Mouse (Mus musculus): ENCODE measurements around the gene Cfdp1.

DNA sequence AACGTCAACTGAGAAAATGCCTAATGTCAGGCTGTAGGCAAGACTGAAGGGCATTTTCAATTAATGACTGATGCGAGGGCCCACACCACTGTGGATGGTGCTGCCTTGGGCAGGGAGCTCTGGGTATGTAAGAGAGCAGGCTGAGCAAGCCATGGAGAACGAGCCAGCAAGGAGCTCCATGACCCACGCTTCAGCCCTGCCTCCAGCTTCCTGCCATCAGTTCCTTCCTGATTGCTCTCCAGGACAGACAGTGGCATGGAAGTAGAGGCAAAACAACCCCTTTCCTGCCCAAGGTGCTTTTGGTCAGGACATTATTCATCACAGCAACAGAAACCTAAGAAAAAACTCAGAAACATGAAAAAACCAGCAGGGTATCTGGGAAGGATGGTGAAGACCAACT lies 33.4 kb downstream of the Cfdp1 start:
- TF ChIP-seq CTCF (IDR thresholded peaks at IDR 0.05; ENCODE audit: low read depth) = no peak
- no peak for TF ChIP-seq EP300 (IDR thresholded peaks at IDR 0.05; ENCODE audit: low read depth)

Measured in liver, postnatal 0 days (tissue).